Comparison of ENCODE assay signal across 11 mouse cellular contexts in genomic region chr8:78740936-78741335, GRCm38 (mm10).
DNase-seq lines count a peak whose midpoint lies in the region; ATAC-seq lines count a peak whose summit lies in the region.
"Had no signal": no experiment of that assay in that cellular context is flagged by ENCODE, and none has a peak within 500 bp of the region (broad histone marks: within the 10 kb centered on the region; RNA-seq: fewer than 3 reads in every experiment).

No protein-coding gene starts in this region.

- DNase-seq in gastrocnemius, postnatal 25 days: peak; percentile 33
- no peak for DNase-seq in gastrocnemius, postnatal 10 days
- DNase-seq in heart, postnatal 14 days: peak; percentile 8 to 23
- DNase-seq in urinary bladder, adult 2 months (ENCODE audit: low spot score): no peak
- DNase-seq in thymus, postnatal 4 days: no peak
- DNase-seq: thymus, postnatal 36 days had no signal

- H3K4me2 ChIP-seq in midbrain, embryonic 16.5 days (ENCODE audit: low read length): no peak overlapping the region
- no peak overlapping the region for H3K4me2 ChIP-seq in midbrain, embryonic 13.5 days (replicated peaks)
- no peak overlapping the region for H3K4me2 ChIP-seq in stomach, embryonic 15.5 days
- H3K4me2 ChIP-seq: neural tube, embryonic 12.5 days had no signal

- intact Hi-C loops in heart, postnatal 14 days (cut with DNase I): loop anchor here (2.0 to 10.0 kb wide), 6 partner anchors 80 to 504 kb away; partner anchors contain the start of genes Lsm6, Rbmxl1 and Slc10a7

- 0 out of 2 replicates have a peak overlapping the region, but pooled peaks have one; percentile 20 for H3K9ac ChIP-seq in midbrain, embryonic 16.5 days (ENCODE audit: low read depth, low read length)
- H3K9ac ChIP-seq in midbrain, embryonic 13.5 days (replicated peaks): no peak overlapping the region
- H3K9ac ChIP-seq in stomach, embryonic 15.5 days: no peak overlapping the region
- H3K9ac ChIP-seq: neural tube, embryonic 12.5 days had no signal

- no peaks in the 10 kb centered on the region for H3K4me1 ChIP-seq in midbrain, embryonic 16.5 days (ENCODE audit: control insufficient read depth, insufficient read depth, low read length)
- H3K4me1 ChIP-seq in midbrain, embryonic 13.5 days (replicated peaks): no peaks in the 10 kb centered on the region
- peaks cover 24% of the 10 kb centered on the region for H3K4me1 ChIP-seq in stomach, embryonic 15.5 days

- WGBS in midbrain, embryonic 16.5 days: 75% methylated on average over 6 of the region's 6 CpGs
- 73% methylated on average over 6 of the region's 6 CpGs for WGBS in midbrain, embryonic 13.5 days
- 40% methylated on average over 6 of the region's 6 CpGs for WGBS in stomach, embryonic 15.5 days

- ATAC-seq in midbrain, embryonic 16.5 days: no peak
- ATAC-seq in midbrain, embryonic 13.5 days: no peak; the same call in 1 of the 2 replicates
- no peak for ATAC-seq in stomach, embryonic 15.5 days (ENCODE audit: insufficient read depth, low FRiP score, low read depth)

- H3K27ac ChIP-seq in midbrain, embryonic 16.5 days (ENCODE audit: low read length): peak overlapping the region; percentile 66; the same call in 1 of the 2 replicates
- no peak overlapping the region for H3K27ac ChIP-seq in midbrain, embryonic 13.5 days
- peak overlapping the region; percentile 89; the same call in 1 of the 2 replicates for H3K27ac ChIP-seq in stomach, embryonic 15.5 days
- H3K27ac ChIP-seq: neural tube, embryonic 12.5 days had no signal

- no peak overlapping the region for H3K4me3 ChIP-seq in midbrain, embryonic 16.5 days (ENCODE audit: low read depth, low read length)
- H3K4me3 ChIP-seq in midbrain, embryonic 13.5 days (replicated peaks): no peak overlapping the region
- H3K4me3 ChIP-seq in stomach, embryonic 15.5 days (replicated peaks): no peak overlapping the region
- H3K4me3 ChIP-seq: left cerebral cortex, adult 2 months; neural tube, embryonic 12.5 days had no signal

- no peaks in the 10 kb centered on the region for H3K27me3 ChIP-seq in midbrain, embryonic 16.5 days (ENCODE audit: control insufficient read depth, insufficient read depth, low read depth, low read length)
- no peaks in the 10 kb centered on the region for H3K27me3 ChIP-seq in midbrain, embryonic 13.5 days
- no peaks in the 10 kb centered on the region for H3K27me3 ChIP-seq in stomach, embryonic 15.5 days (replicated peaks)
- H3K27me3 ChIP-seq: neural tube, embryonic 12.5 days had no signal

- no peaks in the 10 kb centered on the region for H3K36me3 ChIP-seq in midbrain, embryonic 16.5 days (ENCODE audit: control insufficient read depth, insufficient read depth, low read length)
- no peaks in the 10 kb centered on the region for H3K36me3 ChIP-seq in midbrain, embryonic 13.5 days
- no peaks in the 10 kb centered on the region for H3K36me3 ChIP-seq in stomach, embryonic 15.5 days
- H3K36me3 ChIP-seq: neural tube, embryonic 12.5 days had no signal

- no peaks in the 10 kb centered on the region for H3K9me3 ChIP-seq in midbrain, embryonic 16.5 days (replicated peaks; ENCODE audit: control insufficient read depth, low read length, poor library complexity, severe bottlenecking)
- no peaks in the 10 kb centered on the region for H3K9me3 ChIP-seq in midbrain, embryonic 13.5 days
- H3K9me3 ChIP-seq in stomach, embryonic 15.5 days: no peaks in the 10 kb centered on the region
- H3K9me3 ChIP-seq: neural tube, embryonic 12.5 days had no signal

Comparison
In these comparisons a context has a peak if more than half of its experiments do, and no peak if none do; other contexts are left out.
1. DNase-seq: peak in gastrocnemius, postnatal 25 days (single experiment) and heart, postnatal 14 days (2 of 2); none in gastrocnemius, postnatal 10 days (single experiment), urinary bladder, adult 2 months (single experiment) and thymus, postnatal 4 days (single experiment).